Mouse (Mus musculus): Measurements from ENCODE around the gene Lrp5.

The Lrp5 gene

DNA sequence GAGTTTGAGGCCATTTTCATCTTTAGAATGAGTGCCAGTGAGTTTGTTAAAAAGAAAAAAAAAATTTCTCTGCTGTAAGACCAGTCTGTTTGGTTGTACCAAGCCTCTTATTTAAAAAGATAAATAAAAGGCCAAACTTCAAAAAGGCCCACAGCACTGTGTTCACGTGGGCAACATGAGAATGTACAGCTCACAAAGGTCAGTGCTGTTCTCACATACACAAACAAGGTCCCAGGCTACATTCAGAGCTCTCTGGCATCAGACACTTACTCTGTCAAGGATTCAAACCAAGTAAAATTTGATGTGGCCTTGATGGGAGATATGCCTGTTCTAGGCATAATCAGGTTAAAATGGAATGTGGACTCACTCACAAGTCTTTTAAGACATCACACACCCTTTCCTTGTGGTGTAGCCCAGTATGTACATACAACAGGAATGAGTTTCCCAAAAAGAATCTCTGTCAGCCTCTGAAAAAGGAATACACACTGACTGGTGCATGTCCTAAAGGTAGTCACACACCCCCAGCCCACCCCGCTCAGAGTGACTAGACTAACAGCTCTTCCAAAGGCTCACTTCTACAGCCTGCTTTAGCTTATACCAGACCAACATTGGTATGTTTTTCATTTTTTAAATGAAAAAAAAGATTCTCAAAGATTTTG, 130.1 kb downstream of the Lrp5 start:
- DNase-seq (ENCODE audit: low read depth, low spot score) = no peak

- no peak for DNase-seq (ENCODE audit: low read depth, low spot score)
Measured at GRCm38 (mm10) chr19:3554785-3555184, 131.6 kb downstream of the Lrp5 start.

- DNase-seq (ENCODE audit: low read depth, low spot score) = no peak
Measured at GRCm38 (mm10) chr19:3551573-3552159, 134.7 kb downstream of the Lrp5 start.

GRCm38 (mm10) chr19:3550101-3550500, 136.3 kb downstream of the Lrp5 start:
- no peak for DNase-seq (ENCODE audit: low read depth, low spot score)

DNA sequence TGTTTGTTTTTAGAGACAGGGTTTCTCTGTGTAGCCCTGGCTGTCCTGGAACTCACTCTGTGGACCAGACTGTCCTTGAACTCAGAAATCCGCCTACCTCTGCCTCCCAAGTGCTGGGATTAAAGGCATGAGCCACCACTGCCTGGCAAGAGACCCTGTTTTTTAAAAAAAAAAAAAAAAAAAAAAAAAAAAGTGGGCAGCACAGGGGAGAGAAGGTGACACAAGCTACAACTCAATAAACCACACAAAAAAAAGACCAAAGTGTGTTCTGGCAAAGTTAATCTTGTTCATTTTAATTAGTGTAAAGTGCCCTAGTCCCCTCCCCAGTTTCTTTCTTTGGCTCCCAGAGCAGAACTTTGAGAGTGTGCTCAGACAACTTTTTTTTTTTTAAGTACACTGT, 137.1 kb downstream of the Lrp5 start:
- DNase-seq (ENCODE audit: low read depth, low spot score) = no peak

DNA sequence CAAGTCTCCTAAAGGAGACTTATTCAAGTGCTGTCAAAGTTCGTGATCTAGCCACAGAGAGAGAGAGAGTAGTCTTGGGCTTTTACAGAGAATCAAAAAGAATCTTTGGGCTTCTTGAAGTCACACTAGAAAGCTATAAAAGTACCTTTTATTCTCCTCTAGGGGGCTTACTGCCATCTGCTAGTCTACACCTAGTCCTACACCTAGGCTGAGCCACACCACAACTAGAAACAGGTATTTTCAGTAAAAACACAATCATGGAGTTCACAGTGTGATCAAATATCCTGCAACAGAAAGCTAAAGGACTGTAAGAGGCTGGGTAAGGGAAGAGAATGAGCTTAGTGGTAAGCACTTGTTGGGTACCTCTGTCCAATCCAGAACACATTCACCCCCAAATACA, 138.1 kb downstream of the Lrp5 start:
- DNase-seq (ENCODE audit: low read depth, low spot score) = no peak

DNA sequence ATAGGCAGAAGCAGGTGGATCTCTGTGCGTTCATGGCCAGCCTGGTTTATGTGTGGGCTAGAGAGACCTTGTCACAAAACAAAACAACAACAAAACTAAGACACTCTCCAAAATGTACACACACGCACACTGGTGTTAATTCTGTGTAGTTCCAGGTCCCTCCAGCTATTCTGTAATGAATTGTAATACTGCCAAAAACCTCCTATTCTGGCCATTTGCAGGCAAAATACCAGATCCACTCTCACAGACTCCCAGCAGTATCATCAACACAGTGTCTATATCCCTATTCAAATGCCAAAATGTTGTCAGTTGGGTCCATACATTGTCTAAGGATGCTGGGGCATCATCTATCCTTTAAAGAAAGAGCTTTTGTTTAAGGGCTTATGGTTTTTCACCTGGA, 141.4 kb downstream of the Lrp5 start:
- DNase-seq (ENCODE audit: low read depth, low spot score) = no peak

DNA sequence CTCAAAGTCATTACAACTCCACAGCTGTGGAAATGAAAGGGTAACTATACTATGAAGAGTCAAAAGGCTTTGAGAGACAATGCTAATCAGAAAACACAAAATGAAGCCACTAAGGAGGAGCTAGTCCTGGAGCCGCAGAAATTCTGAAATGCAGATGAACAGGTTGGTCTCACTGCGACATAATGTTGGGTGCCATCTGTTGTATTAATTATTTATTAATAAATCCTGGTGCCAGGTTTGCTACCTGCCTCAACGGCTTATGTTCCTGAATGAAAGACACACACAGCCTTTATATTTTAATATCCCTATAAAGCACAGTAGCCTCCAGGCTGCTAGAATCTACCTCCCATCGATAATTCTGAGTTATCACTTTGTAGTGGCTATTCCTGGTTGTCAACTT, 143.8 kb downstream of the Lrp5 start:
- no peak for DNase-seq (ENCODE audit: low read depth, low spot score)

- DNase-seq (ENCODE audit: low read depth, low spot score) = no peak
Measured at GRCm38 (mm10) chr19:3540997-3541396, 145.4 kb downstream of the Lrp5 start.

DNA sequence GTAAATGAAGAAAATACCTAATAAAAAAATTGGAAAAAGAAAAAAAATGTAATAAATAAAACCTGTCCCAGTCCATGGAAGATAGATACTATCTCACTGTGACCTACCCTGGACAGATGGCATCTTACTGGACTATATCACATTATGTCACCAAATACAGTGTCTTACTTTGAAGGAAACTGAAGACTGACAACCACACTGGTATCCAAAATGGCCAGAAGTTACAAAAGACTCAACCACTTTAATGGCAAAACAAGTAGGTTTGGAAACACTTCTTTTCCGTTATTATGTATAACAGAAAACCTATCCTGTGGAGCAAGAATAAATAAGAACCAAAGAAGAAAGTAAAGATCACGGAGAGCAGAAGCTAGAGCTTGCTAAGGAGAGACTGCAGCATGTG, 146.1 kb downstream of the Lrp5 start:
- DNase-seq (ENCODE audit: low read depth, low spot score) = no peak

DNA sequence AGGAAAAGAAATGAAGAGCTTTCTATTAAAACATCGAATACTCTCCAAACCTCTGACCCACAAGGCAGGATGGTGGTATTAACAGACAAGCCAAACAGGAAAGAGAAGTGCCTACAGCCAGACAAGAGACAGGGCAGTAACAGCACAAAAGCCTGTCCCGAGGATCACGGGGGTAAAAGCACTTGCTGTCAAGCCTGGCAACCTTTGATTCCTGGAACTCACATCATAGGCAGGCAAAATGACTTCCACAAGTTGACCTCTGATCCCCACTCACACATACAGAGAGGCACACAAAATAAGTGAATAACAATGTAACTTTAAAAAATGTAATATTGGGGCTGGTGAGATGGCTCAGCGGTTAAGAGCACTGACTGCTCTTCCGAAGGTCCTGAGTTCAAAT, 146.9 kb downstream of the Lrp5 start:
- DNase-seq (ENCODE audit: low read depth, low spot score) = no peak

GRCm38 (mm10) chr19:3537658-3538057, 148.7 kb downstream of the Lrp5 start:
- no peak for DNase-seq (ENCODE audit: low read depth, low spot score)

DNA sequence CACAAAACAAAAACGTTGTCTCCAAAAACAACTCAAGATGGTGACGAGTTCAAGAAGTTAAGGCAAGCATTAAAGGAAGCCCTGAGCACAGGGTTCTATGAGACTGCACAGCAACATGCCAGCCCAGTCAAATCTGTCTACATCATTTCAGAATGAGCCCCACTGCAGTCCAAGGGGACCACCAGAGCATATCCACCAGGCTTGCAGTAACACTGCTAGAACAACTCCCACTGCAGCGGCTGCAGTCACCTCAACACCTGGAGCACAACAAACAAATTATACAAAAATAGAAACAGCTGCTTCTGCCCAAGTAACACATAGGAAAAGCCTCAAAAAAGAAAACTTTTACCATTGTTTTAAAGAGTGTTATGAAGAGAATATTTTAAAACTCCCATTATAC, 151.4 kb downstream of the Lrp5 start:
- no peak for DNase-seq (ENCODE audit: low read depth, low spot score)

Data from 3T3-L1 (cell line).